Mouse (Mus musculus) heart, postnatal 10 days (tissue): ENCODE data around the gene Wfdc5. TPM values are rescaled to one million over a fixed set of nuclear protein-coding genes. Genes with fewer than 3 reads are reported as not detected.
"Not testable (repeated sequence)": the region's sequence is repeated elsewhere in the genome, so short reads cannot be mapped to it uniquely, and the experiment has no call there.

ENCODE experiments used
- DNase-seq, 2 experiments: peaks; one replicate each; pipeline ENCODE4 v3.0.0; 2021
- intact Hi-C: fragments of 180-260 bp; cut with DNase I; formaldehyde crosslinking; loops from one replicate; pipeline ENCODE4 v1.15.1; 2025
- total RNA-seq, 2 experiments: library from RNA; stranded (reverse); gene quantifications; 2 replicates each; pipeline ENCODE4 v1.2.3; 2021

The Wfdc5 gene
- total RNA-seq, result not detected

DNA sequence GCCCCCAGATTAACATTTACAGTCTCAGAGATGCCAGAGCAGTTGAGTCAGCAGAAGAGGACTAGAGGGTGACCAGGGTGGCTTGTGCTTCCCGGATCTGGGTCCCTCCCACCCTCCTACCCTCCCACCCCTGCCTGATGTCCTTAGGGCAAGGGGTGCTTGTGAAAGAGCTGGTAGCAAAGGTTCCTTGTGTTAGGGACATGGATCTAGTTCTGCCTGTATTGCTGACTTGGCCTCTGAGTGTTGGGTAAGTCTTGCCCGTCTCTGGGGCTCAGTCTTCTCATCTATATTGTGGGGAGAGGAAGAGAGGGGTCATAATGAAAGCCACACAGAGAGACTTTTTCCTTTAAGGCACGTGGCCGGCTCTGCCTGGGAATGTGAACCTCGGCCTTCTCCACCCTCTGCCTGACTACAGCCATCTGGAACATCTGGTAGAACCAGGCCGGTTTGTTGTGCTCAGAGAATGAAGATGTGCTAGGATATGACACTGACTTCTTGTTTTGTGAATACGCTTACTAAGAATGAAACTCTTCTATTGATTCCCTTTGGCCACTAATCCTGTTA is at the start of gene Wfdc5:
TSS of gene Wfdc5 (minus strand) at position 51 of the 564 bp plus-strand sequence.
- no peak for DNase-seq
- intact Hi-C loops, result no loop called here

DNA sequence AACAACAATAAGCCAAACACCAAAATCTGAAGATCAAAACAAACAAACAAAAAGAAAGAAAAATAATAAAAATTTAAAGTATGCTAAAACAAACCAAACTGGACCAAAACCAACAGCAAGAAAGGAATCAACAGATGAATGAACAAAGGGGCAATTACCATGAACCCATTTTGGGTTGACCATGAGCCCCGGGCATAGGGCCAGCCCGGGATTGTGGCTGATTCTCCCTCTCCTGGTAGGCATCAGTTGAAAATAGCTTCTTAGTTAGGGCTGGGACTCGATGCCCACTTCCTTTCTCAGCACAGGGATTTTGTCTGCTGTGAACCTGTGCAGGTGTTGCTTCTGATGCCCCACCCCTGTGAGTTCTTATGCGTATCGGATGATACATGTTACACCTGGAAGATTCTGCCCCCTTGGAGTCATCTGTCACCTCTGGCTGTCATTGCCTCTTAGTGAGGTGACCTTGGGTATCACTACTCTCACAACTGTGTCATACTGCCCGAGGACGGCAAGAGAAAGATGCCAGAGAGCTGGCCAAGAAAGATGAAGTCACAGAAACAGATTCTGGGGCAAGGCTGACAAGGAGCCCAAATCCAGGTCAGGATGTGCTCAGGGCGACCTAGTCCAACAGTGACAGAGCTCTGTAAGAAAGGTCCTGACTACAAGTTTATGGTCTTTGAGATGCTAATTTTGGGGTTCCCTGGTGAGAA is 46.0 kb upstream of the Wfdc5 start:
- intact Hi-C loops, result no loop called here
- DNase-seq, result no peak

DNA sequence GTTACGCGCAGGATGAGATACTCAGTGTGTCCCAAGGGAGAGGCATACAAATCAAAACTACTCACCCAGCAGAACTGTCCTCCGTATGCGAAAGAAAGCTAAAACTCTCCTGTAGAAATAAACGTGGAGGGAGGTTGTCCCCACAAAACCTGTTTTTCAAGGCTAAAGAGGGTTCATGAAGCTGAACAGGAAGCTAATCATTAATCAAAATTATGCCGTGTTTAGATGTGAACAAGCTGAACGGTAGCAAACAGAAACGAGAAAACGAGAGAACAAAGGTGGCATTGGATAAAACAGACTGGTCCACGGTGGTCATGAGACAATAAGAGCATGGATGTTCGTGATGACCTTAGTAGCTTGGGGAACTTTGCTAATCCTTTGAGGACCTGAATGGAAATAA is 39.0 kb upstream of the Wfdc5 start, which contains the start of gene Wfdc15b:
TSS of gene Wfdc15b (minus strand) at position 139 of the 400 bp plus-strand sequence.
- intact Hi-C loops, result no loop called here

DNA sequence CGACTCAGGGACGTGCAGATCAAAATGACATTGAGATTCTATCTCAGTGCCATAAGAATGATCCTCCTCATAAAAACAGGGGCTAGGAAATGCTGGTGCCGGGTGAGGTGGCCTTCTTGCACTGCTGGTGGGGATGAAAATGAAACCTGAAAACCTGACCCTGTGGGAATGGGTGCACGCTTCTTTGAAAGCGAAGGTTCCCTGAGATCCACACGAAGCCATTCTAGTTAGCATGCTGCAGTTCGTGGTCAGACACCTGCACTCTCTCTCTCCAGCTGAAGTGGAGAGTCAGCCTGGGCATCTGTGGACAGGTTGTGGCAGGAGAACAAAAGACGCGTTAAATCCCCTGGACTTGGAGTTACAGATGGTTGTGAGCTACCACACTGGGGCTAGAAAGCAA is 36.8 kb upstream of the Wfdc5 start:
- no peak for DNase-seq
- intact Hi-C loops, result no loop called here

More for the DNA sequence above, 39.0 kb upstream of the Wfdc5 start, which contains the start of gene Wfdc15b:
- DNase-seq, result no peak

DNA sequence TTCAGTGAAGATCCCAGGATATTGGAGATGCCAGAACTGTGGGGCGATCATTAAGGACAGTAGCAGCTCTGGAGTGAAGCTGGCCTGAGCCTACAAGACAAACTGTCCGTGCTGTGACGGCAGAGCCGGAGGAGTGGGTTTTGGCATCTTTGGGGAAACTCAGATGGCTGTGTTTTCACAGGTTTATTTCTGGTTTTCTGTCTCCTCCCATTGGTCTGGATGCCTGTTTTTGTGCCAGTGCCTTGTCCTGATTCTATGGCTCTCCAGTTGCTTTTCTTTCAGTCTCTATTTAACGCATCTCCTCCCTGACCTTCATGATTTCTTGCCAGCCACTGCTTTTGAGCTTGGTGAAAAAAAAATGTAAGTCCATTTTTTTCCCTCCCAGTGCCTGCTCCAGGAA is 30.2 kb upstream of the Wfdc5 start:
- intact Hi-C loops, result no loop called here
- no peak for DNase-seq

DNA sequence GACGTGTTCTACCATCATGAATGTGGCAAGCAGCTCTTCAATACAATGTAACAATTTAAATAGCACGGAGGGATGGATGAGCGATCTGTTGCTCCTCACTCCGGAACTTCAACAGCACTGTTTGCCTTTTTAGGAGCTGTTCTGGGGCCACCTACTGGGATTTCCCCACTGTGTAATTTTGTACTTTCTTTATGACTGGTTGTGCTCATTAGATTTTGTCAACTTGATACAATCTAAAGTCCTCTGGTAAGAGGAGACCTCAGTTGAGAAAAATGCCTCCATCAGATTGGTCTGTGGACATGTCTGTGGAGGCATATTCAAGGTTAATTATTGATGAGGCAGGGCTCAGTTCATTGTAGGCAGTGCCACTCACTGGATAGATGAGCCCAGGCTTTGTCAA is 28.4 kb upstream of the Wfdc5 start:
- intact Hi-C loops, result no loop called here
- DNase-seq, result no peak

DNA sequence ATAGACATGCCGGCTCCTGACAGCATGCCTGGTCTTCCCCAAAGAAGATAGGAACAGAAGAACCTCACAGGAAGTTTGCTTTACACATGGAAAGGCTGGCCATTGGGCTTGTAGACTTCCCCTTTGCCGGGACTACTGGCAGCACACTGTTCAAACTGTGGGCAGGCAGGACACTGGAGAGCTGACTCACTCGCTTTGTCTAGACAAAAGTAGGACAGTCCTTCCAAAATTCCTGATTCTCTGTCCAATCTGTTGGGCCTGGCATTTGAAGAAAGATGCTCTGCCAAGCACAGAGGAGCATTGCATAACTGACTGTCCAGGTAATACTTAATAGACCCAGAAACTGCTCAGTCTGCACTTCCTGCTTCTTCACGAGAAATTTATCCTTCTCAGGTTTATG is 24.1 kb upstream of the Wfdc5 start:
- DNase-seq, result no peak
- intact Hi-C loops, result no loop called here

DNA sequence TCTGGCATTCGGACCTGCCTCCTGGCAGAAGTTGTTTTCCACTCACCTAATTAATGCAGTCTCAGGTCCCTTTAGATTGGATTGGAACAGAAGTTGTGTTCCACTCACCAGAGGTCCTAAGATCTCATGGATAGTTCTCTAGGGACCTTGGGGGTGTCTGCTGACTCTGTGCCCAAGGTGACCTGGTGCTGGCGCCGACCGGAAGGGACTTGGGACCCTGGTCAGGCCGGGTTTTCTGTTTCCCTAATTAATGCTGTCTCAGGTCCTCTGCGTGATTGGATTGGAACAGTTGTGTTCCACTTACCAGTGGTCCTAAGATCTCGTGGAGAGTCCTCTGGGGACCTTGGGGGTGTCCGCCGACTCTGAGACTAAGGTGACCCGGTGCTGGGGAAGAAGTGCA is 23.5 kb upstream of the Wfdc5 start:
- DNase-seq, intact Hi-C loops: not testable (repeated sequence)

DNA sequence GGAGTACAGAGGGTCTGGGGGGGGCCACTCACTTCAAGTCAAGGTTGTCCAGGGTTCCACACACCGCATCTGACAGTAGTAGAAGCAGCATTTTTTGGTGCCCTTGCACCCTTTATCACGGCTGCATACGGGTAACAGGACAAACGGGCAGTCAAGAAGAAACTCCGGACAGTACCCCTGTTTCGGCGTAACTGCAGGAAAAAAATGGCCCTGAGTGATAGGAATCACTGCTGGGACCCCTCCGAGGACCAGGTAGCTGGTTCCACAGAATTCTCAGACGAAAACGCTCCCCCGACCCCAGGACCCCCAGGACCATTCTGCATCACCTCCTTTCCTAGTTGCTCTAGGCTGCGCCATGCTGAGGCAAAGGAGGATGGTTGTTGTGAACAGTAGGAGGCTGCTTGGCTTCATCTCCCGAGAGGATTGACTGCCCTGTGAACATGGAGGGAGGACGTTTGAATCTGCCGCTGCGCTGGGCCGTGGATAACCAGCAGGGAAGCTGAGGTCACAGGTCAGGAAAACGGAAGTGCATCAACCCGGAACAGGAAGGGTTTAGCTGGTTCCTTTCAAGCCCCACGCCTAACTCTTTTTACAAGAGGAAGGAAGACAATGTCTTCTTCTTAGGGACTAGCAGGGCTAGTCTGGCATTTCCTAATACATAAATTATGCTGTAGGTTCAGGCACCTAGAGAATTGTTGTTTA is 17.2 kb upstream of the Wfdc5 start, which contains the start of gene Wfdc15a:
TSS of gene Wfdc15a (minus strand) at position 505 of the 702 bp plus-strand sequence.
- intact Hi-C loops, result no loop called here
- DNase-seq, result no peak

DNA sequence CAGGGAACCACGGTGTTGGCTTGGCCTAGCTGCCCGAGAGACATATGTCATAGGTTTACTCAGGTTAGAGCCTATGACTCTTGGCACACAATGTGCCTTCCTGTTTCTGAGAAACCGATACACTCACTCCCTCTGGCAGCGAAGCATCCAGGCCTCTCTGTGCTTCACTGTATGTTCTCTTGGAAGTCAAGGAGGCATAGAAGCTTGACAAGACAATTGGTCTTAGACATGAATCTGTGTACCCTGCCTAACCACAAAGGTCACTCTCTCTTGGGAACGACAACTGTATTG is 14.1 kb upstream of the Wfdc5 start:
- DNase-seq, result no peak
- intact Hi-C loops, result no loop called here

DNA sequence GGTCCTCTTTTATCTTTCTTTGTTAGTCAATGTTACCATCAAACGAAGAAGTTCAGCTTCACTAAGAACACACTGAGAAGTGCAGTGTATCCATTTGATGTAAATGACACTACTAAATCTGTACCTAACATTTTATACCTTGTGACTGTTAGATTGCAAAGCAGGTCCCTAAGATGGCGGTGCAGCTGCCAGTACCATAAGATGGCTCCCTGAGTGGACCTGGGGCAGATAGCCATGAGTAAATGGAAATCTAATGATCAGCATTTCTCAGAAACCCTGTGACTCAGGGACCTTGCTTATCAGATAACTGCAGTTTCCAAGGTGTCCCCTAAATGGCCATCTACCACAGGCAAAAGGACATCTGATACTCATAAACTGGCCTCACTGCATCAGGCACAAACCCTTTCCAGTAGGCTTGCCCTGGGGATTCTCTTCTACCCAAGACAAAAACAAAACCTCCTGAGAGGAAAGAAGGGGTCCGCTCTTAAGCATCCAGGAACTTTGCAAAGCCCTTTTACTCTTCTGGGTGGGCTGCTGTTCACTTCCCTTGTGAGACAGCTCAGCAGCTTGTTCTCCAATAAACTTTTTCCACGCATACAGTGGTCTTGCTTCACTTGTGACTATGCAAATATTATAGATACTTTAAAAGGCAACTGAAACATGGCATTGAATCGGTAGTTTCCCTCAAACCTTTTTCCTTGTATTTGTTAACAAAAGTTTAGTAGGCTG is 13.6 kb upstream of the Wfdc5 start:
- intact Hi-C loops, result no loop called here
- no peak for DNase-seq

DNA sequence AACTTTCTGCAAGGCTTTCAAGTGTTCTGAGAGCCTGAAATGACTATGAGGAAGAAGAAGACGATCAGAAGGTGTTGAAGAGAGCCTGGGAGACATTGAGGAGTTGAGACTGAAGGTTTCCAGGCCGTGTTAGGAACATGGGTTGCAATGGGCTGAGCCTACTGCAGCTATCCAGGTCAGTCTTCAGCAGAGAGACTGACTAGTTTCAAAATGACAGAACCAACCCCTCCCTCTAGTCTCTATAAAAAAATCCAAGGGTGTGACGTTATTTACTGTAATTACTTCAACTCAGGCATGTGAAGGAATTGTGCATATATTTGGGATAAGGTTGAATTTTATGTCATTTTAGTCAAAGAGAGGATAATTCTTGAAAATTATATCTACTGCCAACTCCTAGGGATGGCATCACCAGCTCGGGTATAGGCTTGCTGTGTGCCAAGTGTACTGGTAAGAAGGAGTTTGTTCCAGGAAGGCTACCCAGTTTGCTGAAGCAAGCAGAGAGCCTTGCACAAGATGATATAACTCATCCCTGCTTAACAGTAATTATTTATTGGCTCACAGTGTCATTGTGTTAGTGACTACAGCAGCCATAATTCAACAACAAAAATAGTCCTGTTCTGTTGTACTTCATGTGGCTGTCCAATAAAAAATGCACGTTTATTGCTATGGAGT is 12.6 kb upstream of the Wfdc5 start:
- DNase-seq, result no peak
- intact Hi-C loops, result no loop called here

DNA sequence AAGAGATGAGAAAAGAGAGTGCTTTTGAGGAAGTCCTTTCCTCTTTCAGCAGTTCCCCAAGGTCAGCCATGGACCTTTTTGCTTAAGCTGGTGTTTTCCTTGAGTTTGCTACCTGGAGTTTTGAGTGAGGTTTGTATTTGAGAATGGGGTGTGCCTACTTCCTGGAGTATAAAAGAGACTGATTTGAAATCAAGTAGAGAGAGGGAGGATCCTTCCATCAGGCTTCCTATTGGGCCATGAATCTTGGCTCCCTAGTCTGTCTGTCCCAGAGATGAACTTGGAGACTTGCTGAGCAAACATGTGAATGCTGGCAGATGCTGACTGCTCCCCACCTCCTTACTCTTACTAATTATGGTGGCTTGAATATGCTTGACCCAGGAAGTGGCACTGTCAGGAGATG is 9.7 kb upstream of the Wfdc5 start:
- DNase-seq, result no peak

DNA sequence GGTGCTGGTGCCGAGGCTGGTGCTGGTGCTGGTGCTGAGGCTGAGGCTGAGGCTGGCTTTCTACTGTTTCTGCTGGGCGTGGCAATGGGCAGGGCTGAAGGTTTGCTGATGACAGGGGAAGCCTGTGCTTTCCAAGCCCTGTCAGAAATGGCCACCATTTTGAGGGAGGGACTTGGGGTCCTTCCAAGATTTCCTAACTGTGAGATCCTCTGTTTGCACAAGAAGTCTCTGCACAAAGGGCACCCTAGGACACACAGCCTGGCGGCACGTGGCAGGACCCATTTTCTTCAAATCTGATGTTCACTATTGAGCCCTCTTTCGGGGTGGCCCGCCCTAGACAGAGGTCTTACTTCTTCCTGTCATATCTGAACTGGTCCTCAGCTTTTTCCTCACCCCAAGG is 8.0 kb upstream of the Wfdc5 start, which contains the start of gene Wfdc12:
TSS of gene Wfdc12 (minus strand) at position 33 of the 400 bp plus-strand sequence.
- intact Hi-C loops, result no loop called here
- no peak for DNase-seq

More for the DNA sequence above, 9.7 kb upstream of the Wfdc5 start:
- intact Hi-C loops, result no loop called here

DNA sequence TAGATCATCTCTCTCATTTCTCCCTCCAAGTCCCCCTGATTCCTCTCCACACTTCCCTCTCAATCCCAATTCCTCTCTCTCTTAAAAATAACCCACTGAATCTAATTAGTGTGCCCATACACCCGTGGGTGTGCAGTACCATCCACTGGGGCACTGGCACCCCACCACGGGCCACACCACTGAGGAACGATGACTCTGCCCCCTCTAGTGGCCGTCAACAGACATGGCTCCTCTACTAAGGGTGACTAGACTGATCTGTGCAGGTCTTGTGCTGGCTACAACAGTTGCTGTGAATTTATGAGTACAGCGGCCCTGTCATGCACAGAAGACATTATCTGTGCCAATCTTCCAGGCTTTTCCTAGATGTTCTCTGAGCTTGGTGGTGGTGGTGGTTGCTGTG is 6.2 kb upstream of the Wfdc5 start:
- DNase-seq, result no peak
- intact Hi-C loops, result loop anchor here (2.0 kb wide), 1 partner anchor 86 kb away; no protein-coding TSS in a partner anchor

DNA sequence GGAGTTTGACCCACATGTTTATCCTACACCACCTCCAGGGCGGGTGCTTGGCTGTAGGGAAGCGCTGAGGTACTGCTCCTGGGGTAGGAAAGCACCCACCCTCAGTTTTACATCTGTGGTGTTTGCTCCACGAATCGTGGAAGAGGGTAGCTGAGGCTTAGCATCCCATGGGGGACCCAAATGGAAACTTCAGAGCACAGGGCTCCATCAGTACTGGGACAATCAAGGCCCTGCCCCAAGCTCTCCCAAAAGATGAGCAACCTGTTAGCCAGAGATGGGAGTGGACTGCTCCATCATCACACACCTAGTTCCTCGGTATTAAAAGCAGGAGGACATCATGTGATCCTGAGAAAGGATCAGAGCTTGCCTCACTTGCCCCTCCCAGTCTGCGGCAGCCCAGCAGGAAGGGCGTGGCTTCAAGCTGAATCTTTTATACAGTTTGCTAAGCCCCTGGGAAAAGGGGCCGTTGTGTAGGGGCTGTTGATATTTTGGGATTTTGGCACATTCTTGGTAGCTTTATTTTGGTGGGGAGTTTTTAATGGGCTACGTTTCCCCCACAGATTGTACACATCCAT is 1.7 kb upstream of the Wfdc5 start:
- intact Hi-C loops, result no loop called here

DNA sequence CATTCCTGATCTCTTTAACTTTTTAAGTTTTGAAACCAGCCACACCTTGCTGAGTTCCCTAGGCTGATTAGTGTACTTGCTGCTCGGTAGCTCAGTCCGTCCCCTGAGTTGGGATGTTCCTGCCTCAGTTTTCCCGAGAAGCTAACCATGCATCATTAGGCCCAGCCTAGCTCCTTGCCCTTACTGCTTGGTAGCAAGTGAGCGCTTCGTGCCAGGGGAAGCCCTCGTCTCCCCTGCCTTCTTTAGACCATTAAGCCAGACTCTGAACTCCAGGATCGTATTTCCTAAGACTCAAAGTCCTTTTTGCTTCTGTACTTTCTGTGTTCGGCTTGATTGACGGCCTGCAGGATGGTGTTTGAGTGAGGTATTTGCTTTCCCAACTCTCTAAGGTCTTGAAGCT is 798 bp upstream of the Wfdc5 start:
- intact Hi-C loops, result no loop called here
- no peak for DNase-seq

More for the DNA sequence above, 1.7 kb upstream of the Wfdc5 start:
- no peak for DNase-seq

DNA sequence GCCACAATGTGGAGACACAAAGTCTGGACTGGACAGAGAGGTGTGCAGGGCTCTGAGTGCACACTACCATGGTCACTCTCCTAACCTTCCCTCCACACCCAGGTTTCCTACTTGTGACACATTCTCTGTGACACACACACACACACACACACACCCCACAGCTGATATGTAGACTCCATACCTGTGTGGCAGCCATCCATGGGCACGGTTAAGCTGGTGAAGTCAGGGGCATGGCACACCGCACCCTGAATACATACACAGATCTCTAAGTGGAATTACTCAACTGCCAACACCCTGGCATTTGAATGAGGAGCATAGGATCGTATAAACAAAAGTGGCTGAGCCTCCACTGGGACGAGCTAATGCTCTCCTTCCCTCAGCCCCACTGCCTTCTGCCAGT is 1.8 kb downstream of the Wfdc5 start:
- intact Hi-C loops, result loop anchor here (2.0 kb wide), 2 partner anchors 46 to 78 kb away; no protein-coding TSS in a partner anchor
- DNase-seq, result no peak

DNA sequence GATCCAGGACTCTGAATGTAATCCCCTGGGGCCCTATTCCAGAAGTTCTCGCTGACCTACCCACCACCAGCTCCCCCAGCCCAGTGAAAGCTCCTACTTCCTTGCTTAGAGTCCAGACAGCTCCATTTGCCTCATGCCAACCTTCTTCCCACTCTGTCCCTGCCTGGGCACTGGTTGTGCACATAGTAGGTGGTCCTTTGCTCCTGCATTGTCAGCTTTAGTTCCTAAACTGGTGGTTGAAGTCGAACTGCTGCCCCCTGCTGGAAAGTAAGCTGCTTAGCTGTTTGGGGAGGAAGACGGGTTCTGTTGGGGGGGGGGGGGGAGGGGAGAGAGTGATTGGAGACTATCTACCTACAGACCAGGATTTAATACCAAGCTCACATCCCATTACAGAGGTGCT is 2.4 kb downstream of the Wfdc5 start:
- intact Hi-C loops, result loop anchor here (2.0 kb wide), 2 partner anchors 45 to 77 kb away; no protein-coding TSS in a partner anchor
- DNase-seq, result peak; percentile 42 to 62

DNA sequence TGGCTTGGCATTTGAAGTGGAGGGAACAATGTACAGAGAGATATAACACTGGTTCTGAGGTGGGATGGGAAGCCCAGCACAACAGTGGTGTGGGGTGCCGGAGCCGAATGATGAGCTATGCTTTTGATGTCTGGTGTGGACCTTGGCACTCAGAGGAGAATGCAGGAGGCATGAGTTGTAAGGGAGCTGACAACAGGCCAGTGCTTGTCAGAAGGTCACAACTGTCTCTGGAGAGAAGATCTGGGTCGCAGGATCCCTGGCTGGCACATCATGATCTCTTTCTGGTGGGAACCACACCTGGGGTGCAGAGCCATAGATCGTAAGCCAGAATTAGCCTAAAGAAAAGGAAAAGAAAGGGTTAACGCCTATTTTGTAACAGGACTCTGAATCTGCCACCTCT is 4.7 kb downstream of the Wfdc5 start:
- intact Hi-C loops, result no loop called here
- DNase-seq, result no peak
